Mouse (Mus musculus) hindbrain, embryonic 14.5 days (tissue): ENCODE data around the gene Usp25. TPM values are rescaled to one million over a fixed set of nuclear protein-coding genes. Genes with fewer than 3 reads are reported as not detected.

Experiments
- ATAC-seq: fragments of 200-750 bp; cut with Nextera tagmentation; 2 replicates; pipeline ENCODE4 v1.8.0; 2017; ENCODE audit warnings: moderate number of reproducible peaks, mild to moderate bottlenecking, moderate TSS enrichment, moderate library complexity; ENCODE audit not compliant: low FRiP score
- DNase-seq: peaks from one replicate; pipeline ENCODE4 v3.0.0-alpha.2; 2015; ENCODE audit warnings: low spot score
- H3K27ac ChIP-seq: fragments of 300-500 bp; sonication (generic); 2 replicates; pipeline ENCODE4 v1.5.1; 2014; ENCODE audit warnings: mild to moderate bottlenecking, moderate library complexity
- H3K27me3 ChIP-seq: fragments of 300-500 bp; sonication (generic); 2 replicates; pipeline ENCODE4 v1.6.1; 2014; ENCODE audit warnings: mild to moderate bottlenecking, low read length, mixed read lengths; ENCODE audit not compliant: control insufficient read depth, insufficient read depth
- H3K36me3 ChIP-seq: fragments of 300-500 bp; sonication (generic); replicated peaks from 2 replicates; pipeline ENCODE4 v1.6.1; 2014; ENCODE audit not compliant: control insufficient read depth, insufficient read depth
- H3K4me1 ChIP-seq: fragments of 300-500 bp; sonication (generic); replicated peaks from 2 replicates; pipeline ENCODE4 v1.6.1; 2014; ENCODE audit warnings: antibody characterized with exemption, low read length, mixed read lengths; ENCODE audit not compliant: control insufficient read depth, insufficient read depth
- H3K4me2 ChIP-seq: fragments of 300-500 bp; sonication (generic); replicated peaks from 2 replicates; pipeline ENCODE4 v1.6.1; 2014; ENCODE audit warnings: mild to moderate bottlenecking, moderate library complexity
- H3K4me3 ChIP-seq: fragments of 300-500 bp; sonication (generic); replicated peaks from 2 replicates; pipeline ENCODE4 v1.5.1; 2014; ENCODE audit warnings: mild to moderate bottlenecking, low read length
- H3K9ac ChIP-seq: fragments of 300-500 bp; sonication (generic); 2 replicates; pipeline ENCODE4 v1.6.1; 2014
- H3K9me3 ChIP-seq: fragments of 300-500 bp; sonication (generic); 2 replicates; pipeline ENCODE4 v1.6.1; 2016; ENCODE audit warnings: low read length; ENCODE audit not compliant: control insufficient read depth
- WGBS: fragments of 180-500 bp; shearing (Covaris S2); extraction: QIAGEN DNeasy Blood & Tissue Kit; methylation state at CpG from one replicate; pipeline ENCODE4 v1.1.7; 2014; 5-methylcytosine and 5-hydroxymethylcytosine counted together
- polyA plus RNA-seq: library from polyadenylated mRNA; unstranded; fragments of >200 nt; fragmentation: Nextera tagmentation; extraction: Ambion mirVana; gene quantifications from 2 replicates; pipeline ENCODE4 v1.2.1, GENCODE M21; 2014

Gene Usp25
- polyA plus RNA-seq, 1 experiment from 2014 or later = 14.3 TPM

- 90% methylated on average over 4 of the region's 4 CpGs for WGBS
- DNase-seq (no peak), ATAC-seq (no peak)
- no peaks in the 10 kb centered on the region for H3K36me3 ChIP-seq
- no peak overlapping the region for H3K4me2 ChIP-seq
- H3K9ac ChIP-seq = no peak overlapping the region
- H3K4me3 ChIP-seq = no peak overlapping the region
- no peaks in the 10 kb centered on the region for H3K9me3 ChIP-seq
- H3K27me3 ChIP-seq = no peaks in the 10 kb centered on the region
- no peak overlapping the region for H3K27ac ChIP-seq
- H3K4me1 ChIP-seq = no peaks in the 10 kb centered on the region
Measured at GRCm38 (mm10) chr16:77150884-77151283, 137.4 kb downstream of the Usp25 start.

- Histone ChIP-seq H3K4me1 (no peaks in the 10 kb centered on the region), H3K4me2 (no peak overlapping the region), H3K9me3 (no peaks in the 10 kb centered on the region), H3K36me3 (no peaks in the 10 kb centered on the region), H3K27me3 (no peaks in the 10 kb centered on the region), H3K9ac (no peak overlapping the region), H3K27ac (no peak overlapping the region), H3K4me3 (no peak overlapping the region)
- WGBS = 95% methylated on average over 1 of the region's 1 CpGs
- no peak for DNase-seq
- ATAC-seq = no peak
Measured at GRCm38 (mm10) chr16:77152288-77152687, 138.8 kb downstream of the Usp25 start.

GRCm38 (mm10) chr16:77153216-77153715 lies 139.8 kb downstream of the Usp25 start:
- Histone ChIP-seq H3K9ac (no peak overlapping the region), H3K9me3 (no peaks in the 10 kb centered on the region), H3K4me1 (no peaks in the 10 kb centered on the region), H3K27me3 (no peaks in the 10 kb centered on the region), H3K27ac (no peak overlapping the region), H3K4me2 (no peak overlapping the region), H3K4me3 (no peak overlapping the region), H3K36me3 (no peaks in the 10 kb centered on the region)
- 68% methylated on average over 1 of the region's 1 CpGs for WGBS
- ATAC-seq (no peak), DNase-seq (no peak)

- DNase-seq (no peak), ATAC-seq (no peak)
- Histone ChIP-seq H3K9me3 (no peaks in the 10 kb centered on the region), H3K27ac (no peak overlapping the region), H3K4me3 (no peak overlapping the region), H3K36me3 (no peaks in the 10 kb centered on the region), H3K4me1 (no peaks in the 10 kb centered on the region), H3K27me3 (no peaks in the 10 kb centered on the region), H3K9ac (no peak overlapping the region), H3K4me2 (no peak overlapping the region)
- 79% methylated on average over 2 of the region's 2 CpGs for WGBS
Measured at GRCm38 (mm10) chr16:77153815-77154214, 140.3 kb downstream of the Usp25 start.

GRCm38 (mm10) chr16:77154831-77155230 lies 141.3 kb downstream of the Usp25 start:
- Histone ChIP-seq H3K9ac (no peak overlapping the region), H3K27me3 (no peaks in the 10 kb centered on the region), H3K27ac (no peak overlapping the region), H3K4me2 (no peak overlapping the region), H3K4me3 (no peak overlapping the region), H3K9me3 (no peaks in the 10 kb centered on the region), H3K4me1 (no peaks in the 10 kb centered on the region), H3K36me3 (no peaks in the 10 kb centered on the region)
- DNase-seq (no peak), ATAC-seq (no peak)
- 91% methylated on average over 1 of the region's 1 CpGs for WGBS
